Mouse (Mus musculus) brown adipose tissue, adult 24 weeks (tissue): ENCODE results near the gene Cep128. TPM values are rescaled to one million over a fixed set of nuclear protein-coding genes. Genes with fewer than 3 reads are reported as not detected.

Experiments
- H3K27ac ChIP-seq: fragments of 200-500 bp; replicated peaks from 2 replicates; pipeline ENCODE4 v1.5.1; 2012; ENCODE audit warnings: low read depth, mild to moderate bottlenecking, low read length
- H3K4me1 ChIP-seq: fragments of 200-500 bp; 2 replicates; pipeline ENCODE4 v1.6.1; 2012; ENCODE audit warnings: low read length, mixed read lengths; ENCODE audit not compliant: control insufficient read depth, insufficient read depth, insufficient read length
- H3K4me3 ChIP-seq: fragments of 200-500 bp; 2 replicates; pipeline ENCODE4 v1.5.1; 2012; ENCODE audit warnings: low read depth, mild to moderate bottlenecking, low read length, moderate library complexity; ENCODE audit not compliant: insufficient read depth
- polyA plus RNA-seq: library from polyadenylated mRNA; stranded (reverse); fragments of >200 nt; gene quantifications from 2 replicates; pipeline ENCODE4 v1.2.4, GENCODE M21; 2012; ENCODE audit not compliant: missing spikeins, insufficient read depth, insufficient read length

Cep128 gene
- 2.5 and 2.7 TPM in 2 replicates for polyA plus RNA-seq

DNA sequence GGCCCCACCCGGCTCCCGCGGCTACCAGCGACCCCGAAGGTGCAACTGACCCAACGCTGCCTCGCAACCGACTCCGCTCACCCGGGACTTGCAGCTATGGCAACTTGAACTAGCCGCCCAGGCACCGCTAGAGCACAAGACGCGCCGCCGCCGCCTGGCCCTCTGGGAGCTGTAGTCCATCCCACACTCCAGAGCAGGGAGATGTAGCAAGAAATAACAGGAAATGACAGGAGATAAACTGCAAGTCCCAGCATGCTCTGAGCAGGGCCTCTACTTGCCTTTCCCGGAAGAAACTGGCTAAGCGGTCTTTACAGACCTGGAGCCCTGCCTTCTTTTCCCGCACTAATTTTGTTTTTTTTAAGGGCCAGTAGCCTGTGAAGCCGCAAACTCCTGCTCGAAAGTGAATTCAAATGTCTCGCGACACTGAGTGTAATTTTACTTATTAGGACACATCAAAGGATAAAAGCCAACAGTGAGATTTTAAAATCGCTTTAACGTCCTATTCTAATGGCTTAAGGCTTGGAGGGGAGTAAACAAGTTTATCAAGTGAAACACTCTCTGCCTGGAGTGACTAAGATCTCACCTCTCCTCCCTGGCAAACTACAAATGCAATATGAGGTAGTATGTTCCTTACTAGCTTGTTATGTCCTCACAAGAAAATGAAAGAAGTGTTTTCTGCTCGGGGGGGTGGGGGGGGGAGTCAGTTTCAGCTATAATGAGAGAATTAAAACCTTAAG, at the start of gene Cep128, which contains the start of gene Tshr:
Cep128 (minus strand) TSS at position 129 of the 737 bp plus-strand sequence.
Tshr (plus strand) TSS at position 283 of the 737 bp plus-strand sequence.
- Histone ChIP-seq H3K4me3 (peak within 1 kb of the TSS; percentile 78), H3K27ac (no peak within 1 kb of the TSS), H3K4me1 (no peaks in the 10 kb centered on the region)

DNA sequence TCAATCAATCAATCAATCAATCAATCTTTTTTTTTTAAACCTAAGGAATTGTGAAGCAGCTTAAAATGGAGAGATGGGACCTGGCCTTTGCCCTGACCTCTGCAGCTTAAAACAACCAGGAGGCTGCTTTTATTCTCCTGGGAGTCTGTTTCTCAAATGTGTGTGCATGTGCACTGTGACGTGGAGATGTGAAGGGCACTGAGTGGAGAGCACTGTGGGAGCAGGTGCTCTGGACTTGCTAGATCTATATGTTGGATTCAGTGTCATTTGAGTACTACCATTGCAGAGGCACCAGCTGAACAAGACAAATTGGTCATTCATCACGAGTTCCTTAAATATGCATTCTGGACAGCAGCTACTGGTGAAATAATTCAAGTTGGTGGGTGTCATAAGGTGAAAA, 42.9 kb upstream of the Cep128 start:
- no peaks in the 10 kb centered on the region for H3K4me1 ChIP-seq
- H3K4me3 ChIP-seq = no peak overlapping the region
- H3K27ac ChIP-seq = no peak overlapping the region

DNA sequence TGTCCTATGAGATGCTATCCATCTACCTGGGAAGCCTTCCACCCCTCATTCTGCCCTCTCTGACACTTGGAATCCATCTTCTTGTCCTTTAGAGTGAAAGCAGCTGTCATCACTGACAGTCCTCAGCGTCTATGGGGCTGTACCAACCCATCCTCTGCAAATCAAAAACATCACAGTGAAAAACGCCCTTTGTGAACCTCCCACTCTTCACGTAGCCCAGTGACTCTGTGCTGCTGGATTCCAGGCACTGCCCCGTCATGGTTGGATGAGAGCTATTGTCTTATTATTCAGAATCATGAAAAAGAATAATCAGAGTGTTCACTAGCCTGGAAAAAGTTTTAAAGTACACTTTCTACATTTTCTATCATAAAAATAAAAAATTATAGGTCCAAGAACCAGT, 42.3 kb upstream of the Cep128 start:
- Histone ChIP-seq H3K4me1 (no peaks in the 10 kb centered on the region), H3K27ac (no peak overlapping the region), H3K4me3 (no peak overlapping the region)

DNA sequence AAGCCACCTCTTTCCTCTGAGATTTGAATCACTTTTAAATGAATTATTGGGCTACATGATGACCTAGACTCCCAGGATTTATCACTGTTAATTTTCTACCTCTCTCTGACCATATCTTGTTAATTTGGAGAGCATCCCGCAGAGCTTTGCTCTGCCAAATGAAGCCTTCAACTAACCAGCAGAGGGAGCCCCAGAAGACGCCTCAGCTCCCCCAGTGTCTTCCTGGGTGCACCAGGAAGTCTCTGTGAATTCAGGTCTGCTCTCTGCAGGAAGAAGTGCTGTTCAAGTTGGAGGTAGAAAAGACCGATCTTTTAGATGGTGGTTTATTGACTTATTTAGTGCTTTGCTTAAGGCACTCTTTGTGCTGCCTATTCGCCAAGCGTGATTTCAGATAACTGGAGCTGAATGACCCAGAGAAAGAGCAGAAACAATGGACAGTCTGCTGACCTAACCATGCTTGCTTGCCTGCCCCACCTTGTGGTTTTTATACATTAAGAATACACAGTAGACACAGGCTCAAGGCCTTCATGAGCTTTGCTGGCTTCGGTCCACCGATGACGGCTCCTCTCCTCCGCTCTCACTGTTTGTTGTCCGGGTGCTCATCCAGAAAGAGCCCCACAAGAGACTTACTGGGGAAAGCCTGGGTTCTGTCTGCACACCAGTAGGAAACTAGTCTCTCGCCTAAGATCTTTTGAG, 39.1 kb upstream of the Cep128 start:
- 0 out of 2 replicates have a peak overlapping the region, but pooled peaks have one; percentile 23 for H3K4me3 ChIP-seq
- no peak overlapping the region for H3K27ac ChIP-seq
- no peaks in the 10 kb centered on the region for H3K4me1 ChIP-seq

DNA sequence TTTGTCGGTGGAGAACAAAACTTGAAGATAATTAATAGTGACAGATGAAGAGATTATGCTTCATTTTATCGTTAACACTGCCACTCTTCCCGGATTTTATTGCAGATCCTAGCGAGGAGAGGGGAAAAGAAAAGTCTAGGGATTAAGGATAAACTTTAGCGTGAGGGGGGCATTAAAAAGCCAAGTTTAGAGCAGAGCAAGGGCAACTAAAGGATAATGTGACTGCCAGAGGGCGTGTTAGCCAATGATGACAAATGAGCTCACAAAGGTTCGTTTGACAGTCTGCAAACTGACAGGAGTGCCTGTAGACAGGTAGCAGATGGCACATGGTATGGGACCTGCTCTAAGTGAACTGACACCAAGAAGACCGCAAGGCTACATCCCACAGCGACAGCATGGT, 37.1 kb upstream of the Cep128 start:
- Histone ChIP-seq H3K4me3 (no peak overlapping the region), H3K4me1 (no peaks in the 10 kb centered on the region), H3K27ac (no peak overlapping the region)

DNA sequence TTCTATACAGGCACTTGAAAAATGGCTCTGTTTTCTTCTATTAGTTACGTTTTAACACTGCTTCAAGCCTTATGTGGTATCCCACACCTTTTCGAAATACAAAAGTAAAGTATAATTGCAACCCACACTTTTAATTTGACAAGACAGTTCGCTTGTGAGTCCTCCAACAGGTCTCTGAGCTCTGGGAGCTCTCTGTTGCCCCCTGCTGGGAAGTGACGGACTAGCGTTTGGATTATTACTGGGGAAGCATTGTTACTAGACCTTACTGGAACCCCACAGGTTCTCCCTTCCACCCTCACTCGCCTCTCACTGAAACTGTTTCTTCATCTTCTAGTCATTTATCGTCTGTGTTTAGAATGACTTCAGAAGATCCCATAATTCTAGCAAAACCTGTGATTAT, 34.6 kb upstream of the Cep128 start:
- Histone ChIP-seq H3K4me1 (peaks cover 2% of the 10 kb centered on the region; the same call in 1 of the 2 replicates), H3K27ac (no peak overlapping the region), H3K4me3 (no peak overlapping the region)

DNA sequence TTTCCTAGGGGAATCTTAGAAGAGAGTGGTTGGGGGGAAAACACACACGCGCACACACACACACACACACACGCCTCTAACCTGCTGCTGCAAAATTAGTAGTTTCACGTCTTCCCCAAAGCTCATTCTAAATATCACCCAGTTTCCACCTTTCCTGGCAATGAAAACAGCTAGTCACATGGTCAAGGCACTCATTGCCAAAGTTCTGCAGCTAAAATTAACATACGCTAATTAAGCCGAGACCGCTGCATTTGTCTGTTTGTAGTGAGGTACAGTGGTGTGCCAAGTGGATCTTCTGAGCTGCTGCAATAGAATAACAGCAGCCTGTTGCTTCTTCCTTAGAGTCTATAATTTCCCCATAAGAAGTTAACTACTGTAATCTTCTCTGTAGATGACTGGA, 32.6 kb upstream of the Cep128 start:
- H3K4me3 ChIP-seq = no peak overlapping the region
- peaks cover 2% of the 10 kb centered on the region; the same call in 1 of the 2 replicates for H3K4me1 ChIP-seq
- no peak overlapping the region for H3K27ac ChIP-seq

DNA sequence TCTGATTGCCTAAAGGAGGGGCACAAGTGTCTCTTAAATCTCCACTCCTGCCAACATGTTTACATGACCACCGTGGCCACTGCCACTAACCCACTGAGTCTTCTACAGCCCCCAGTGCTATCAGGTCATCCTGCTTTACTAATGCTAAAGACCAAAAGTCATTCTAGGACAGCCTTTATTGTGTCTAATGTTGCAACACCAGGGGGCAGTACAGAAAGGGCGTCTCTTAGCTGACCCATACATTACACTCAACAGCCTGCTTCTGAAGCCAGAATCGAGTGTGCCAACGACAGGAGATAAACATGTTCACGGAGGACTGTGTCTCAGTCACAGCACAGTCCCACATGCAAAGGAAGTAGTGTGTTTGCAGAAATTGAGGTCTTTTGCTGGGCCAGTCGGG, 30.9 kb upstream of the Cep128 start:
- no peak overlapping the region for H3K4me3 ChIP-seq
- no peak overlapping the region for H3K27ac ChIP-seq
- peaks cover 2% of the 10 kb centered on the region; the same call in 1 of the 2 replicates for H3K4me1 ChIP-seq

DNA sequence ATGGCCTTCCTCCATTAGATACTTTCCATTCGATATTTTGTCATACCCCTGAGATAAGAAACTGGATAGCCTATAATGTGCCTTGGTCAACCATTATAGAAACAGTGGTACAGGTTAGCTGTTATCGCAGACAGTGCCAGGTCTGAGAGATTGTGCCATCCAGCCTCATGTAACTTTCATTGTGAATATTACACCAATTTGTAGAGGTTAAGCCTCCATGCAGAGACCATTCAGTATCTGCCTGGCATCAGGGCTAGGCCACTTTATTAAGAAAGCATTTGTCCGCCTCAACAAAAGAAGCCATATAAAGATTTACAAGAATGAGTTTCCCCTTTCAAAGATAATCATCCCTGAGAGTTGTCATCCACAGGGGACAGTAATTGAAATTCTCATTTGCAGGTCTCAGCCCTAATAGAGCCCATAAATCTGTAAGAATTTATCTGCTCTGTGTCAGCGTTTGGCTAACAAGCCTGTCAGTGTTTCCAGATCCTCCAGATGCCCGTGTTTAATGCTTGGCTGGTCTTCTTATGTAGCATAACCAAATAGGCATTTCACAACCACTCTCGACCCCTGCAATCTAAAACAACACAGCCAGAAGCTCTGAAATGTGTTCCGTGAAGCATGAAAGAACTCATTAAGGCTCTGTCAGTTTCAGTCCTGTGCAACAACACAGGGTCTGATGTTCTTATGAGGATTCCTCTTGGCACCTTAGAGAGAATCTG, 28.4 kb upstream of the Cep128 start:
- H3K4me1 ChIP-seq = peaks cover 2% of the 10 kb centered on the region; the same call in 1 of the 2 replicates
- H3K27ac ChIP-seq = no peak overlapping the region
- H3K4me3 ChIP-seq = no peak overlapping the region

DNA sequence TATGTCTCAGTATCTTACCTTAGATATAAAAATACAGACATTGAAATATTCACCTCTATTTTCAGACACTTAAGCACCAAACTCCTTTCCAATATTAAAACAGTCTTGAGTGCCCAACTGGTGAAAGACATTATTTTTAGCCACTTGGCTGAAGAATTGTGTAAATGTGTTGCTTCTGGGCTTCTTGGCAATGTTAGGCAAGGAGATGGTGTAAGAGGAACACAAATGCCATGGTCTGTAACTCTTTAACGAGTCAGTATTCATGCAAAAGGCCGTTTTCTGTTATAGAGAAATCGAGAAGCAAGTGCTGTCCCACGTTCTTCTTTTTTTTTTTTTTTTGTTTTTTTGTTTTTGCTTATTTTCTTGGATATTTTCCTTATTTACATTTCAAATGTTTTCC, 26.1 kb upstream of the Cep128 start:
- Histone ChIP-seq H3K27ac (peak overlapping the region; percentile 70; the same call in 1 of the 2 replicates), H3K4me3 (no peak overlapping the region), H3K4me1 (peaks cover 2% of the 10 kb centered on the region; the same call in 1 of the 2 replicates)

DNA sequence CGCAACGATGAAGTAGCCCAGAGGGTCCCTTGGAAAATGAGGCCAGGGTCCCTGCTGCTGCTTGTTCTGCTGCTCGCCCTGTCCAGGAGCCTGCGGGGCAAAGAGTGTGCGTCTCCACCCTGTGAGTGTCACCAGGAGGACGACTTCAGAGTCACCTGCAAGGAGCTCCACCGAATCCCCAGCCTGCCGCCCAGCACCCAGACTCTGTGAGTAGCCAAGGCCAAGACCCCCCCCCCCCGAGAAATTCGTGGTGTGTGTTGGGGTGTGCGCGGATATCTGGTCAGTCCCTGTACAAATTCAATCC, 16.8 kb upstream of the Cep128 start:
- no peak overlapping the region for H3K27ac ChIP-seq
- no peaks in the 10 kb centered on the region for H3K4me1 ChIP-seq
- peak overlapping the region; percentile 56 for H3K4me3 ChIP-seq

DNA sequence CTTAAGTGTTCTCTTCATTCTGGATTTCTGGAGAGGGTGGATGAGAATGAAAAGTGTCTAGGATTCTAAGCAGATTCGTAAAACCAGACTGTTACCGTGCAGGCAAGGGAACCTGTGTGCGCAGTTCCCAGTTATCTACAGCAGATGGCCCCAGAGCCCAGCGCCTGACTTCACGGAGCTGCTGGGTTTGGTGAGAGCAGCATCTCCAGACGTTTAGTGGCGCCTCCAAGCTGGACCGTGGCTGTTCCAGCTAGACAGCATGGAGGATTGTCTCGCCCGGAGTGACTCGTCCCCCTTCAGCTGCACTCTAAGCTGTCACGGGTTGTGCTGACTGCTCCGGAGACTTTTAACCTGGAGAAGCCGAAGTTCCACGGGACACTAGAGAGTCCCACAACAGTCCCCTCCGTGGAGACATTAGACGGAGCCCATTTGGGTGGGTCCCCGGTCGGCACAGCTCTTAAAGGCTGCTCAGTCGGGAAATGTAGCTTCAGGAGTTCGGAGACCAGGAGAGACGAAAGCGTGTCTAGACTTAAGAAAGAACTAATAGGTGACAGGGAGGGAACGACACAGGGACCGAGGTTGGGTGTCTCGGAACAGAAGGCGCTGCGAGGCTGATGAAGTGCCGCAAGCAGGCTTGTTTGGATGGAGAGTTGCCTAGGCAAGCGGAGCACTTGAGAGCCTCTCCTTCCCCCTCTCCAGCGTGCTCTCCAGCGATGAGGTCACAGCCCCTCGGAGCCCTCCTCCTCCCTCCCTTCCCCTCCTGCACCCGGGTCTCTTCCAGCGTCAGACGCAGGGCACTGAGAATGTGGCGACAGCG, 16.2 kb upstream of the Cep128 start:
- Histone ChIP-seq H3K4me3 (peak overlapping the region; percentile 56), H3K27ac (no peak overlapping the region), H3K4me1 (no peaks in the 10 kb centered on the region)

DNA sequence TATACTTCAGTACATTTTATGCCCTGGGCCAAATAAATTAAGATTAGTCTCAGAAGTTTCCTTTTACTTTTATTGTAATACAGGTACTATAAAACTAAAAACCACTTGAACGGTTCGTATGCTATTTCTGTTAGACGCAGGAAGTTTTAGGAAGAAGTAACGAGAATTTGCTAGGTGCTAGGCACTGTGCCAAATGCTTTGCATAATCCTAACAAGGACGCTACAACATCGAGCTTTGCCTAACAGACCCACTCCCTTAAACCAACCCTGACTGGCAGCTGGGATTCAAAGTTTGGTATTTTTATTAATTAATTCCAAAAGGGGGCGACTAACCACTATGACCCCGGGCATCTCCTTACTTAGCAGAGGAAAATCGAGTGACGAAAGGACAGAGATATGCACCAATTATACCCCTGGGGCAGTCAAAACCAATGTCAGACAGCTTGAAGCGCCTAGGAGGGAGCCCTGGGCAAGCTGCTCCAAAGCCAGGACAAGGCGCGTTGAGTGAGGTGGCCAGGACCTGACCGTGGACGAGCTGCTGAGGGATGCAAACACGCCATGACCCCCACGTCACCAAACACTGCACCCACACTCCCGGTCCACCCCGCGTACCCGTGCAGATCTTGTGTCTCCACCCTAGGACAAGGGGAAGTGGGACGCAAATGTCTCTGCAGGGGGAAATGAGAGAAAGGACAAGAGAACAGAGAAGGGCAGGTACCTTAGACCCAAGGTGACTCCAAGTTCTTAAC, 519 bp downstream of the Cep128 start:
- Histone ChIP-seq H3K4me1 (no peaks in the 10 kb centered on the region), H3K27ac (no peak overlapping the region), H3K4me3 (peak overlapping the region; percentile 78)

DNA sequence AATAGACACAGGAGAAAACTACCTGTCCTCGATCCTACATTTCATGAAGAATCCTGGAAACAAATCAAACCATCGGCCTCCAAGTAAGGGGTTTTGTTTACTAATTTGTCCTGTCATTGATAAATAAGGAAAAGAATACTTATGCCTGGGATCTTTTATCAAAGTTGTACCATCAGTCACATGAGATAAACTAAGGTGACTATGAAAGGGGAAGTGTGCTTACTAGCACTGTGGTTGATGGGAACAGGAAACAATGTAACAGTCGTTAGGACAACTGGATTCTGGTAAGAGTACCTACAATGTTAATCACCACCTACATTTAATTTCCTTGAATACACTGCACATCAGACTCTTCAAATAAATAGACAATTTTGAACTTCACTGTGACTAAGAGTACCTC, 15.0 kb downstream of the Cep128 start:
- Histone ChIP-seq H3K27ac (no peak overlapping the region), H3K4me3 (no peak overlapping the region), H3K4me1 (no peaks in the 10 kb centered on the region)
